Mouse (Mus musculus) neural tube, embryonic 11.5 days (tissue): Measurements from ENCODE around the gene Cntnap1. TPM values are rescaled to one million over a fixed set of nuclear protein-coding genes. Genes with fewer than 3 reads are reported as not detected.

Source experiments
- ATAC-seq: fragments of 200-750 bp; cut with Nextera tagmentation; 2 replicates; pipeline ENCODE4 v1.8.0; 2017; ENCODE audit warnings: moderate number of reproducible peaks, mild to moderate bottlenecking, moderate TSS enrichment, moderate library complexity; ENCODE audit not compliant: insufficient read depth, low FRiP score, low TSS enrichment
- DNase-seq: peaks from one replicate; pipeline ENCODE4 v3.0.0-alpha.2; 2015; ENCODE audit warnings: low spot score
- H3K27ac ChIP-seq: fragments of 300-500 bp; sonication (generic); 2 replicates; pipeline ENCODE4 v1.5.1; 2014; ENCODE audit warnings: low read depth, mild to moderate bottlenecking, low read length
- H3K27me3 ChIP-seq: fragments of 300-500 bp; sonication (generic); 2 replicates; pipeline ENCODE4 v1.6.1; 2014; ENCODE audit warnings: mild to moderate bottlenecking, low read length, mixed read lengths; ENCODE audit not compliant: control insufficient read depth, insufficient read depth
- H3K36me3 ChIP-seq: fragments of 300-500 bp; sonication (generic); 2 replicates; pipeline ENCODE4 v1.6.1; 2014; ENCODE audit warnings: mild to moderate bottlenecking, low read length, moderate library complexity, mixed read lengths; ENCODE audit not compliant: control insufficient read depth, insufficient read depth
- H3K4me1 ChIP-seq: fragments of 300-500 bp; sonication (generic); 2 replicates; pipeline ENCODE4 v1.6.1; 2014; ENCODE audit warnings: low read length, mixed read lengths; ENCODE audit not compliant: control insufficient read depth, insufficient read depth
- H3K4me2 ChIP-seq: fragments of 300-500 bp; sonication (generic); 2 replicates; pipeline ENCODE4 v1.6.1; 2014; ENCODE audit warnings: low read depth, mild to moderate bottlenecking, moderate library complexity
- H3K4me3 ChIP-seq: fragments of 300-500 bp; sonication (generic); 2 replicates; pipeline ENCODE4 v1.5.1; 2014; ENCODE audit warnings: low read depth, low read length
- H3K9ac ChIP-seq: fragments of 300-500 bp; sonication (generic); 2 replicates; pipeline ENCODE4 v1.6.1; 2014; ENCODE audit warnings: mild to moderate bottlenecking, low read length
- H3K9me3 ChIP-seq: fragments of 300-500 bp; sonication (generic); 2 replicates; pipeline ENCODE4 v1.6.1; 2016; ENCODE audit warnings: low read length; ENCODE audit not compliant: control insufficient read depth
- WGBS: fragments of 180-500 bp; shearing (Covaris S2); extraction: QIAGEN DNeasy Blood & Tissue Kit; methylation state at CpG from one replicate; pipeline ENCODE4 v1.1.7; 2014; 5-methylcytosine and 5-hydroxymethylcytosine counted together
- polyA plus RNA-seq: library from polyadenylated mRNA; unstranded; fragments of >200 nt; fragmentation: Nextera tagmentation; extraction: Ambion mirVana; gene quantifications from 2 replicates; pipeline ENCODE4 v1.2.1, GENCODE M21; 2014

Gene Cntnap1
- polyA plus RNA-seq, 1 experiment from 2014 or later, result 0.94 TPM

GRCm38 (mm10) chr11:101164677-101165580, 5.4 kb upstream of the Cntnap1 start:
- DNase-seq, result no peak
- ATAC-seq, result no peak
- H3K4me2 ChIP-seq, result no peak overlapping the region

GRCm38 (mm10) chr11:101166357-101166756, 4.0 kb upstream of the Cntnap1 start:
- Histone ChIP-seq H3K4me2 (no peak overlapping the region), H3K27ac (no peak overlapping the region), H3K4me1 (peaks cover 15% of the 10 kb centered on the region), H3K9me3 (no peaks in the 10 kb centered on the region), H3K4me3 (no peak overlapping the region), H3K9ac (no peak overlapping the region), H3K36me3 (no peaks in the 10 kb centered on the region), H3K27me3 (peaks cover 86% of the 10 kb centered on the region)
- WGBS, result 37% methylated on average over 14 of the region's 14 CpGs
- DNase-seq, result no peak
- no peak for ATAC-seq

More at GRCm38 (mm10) chr11:101164677-101165580, 5.4 kb upstream of the Cntnap1 start:
- Histone ChIP-seq H3K4me3 (no peak overlapping the region), H3K27me3 (peaks cover 81% of the 10 kb centered on the region), H3K9ac (no peak overlapping the region), H3K9me3 (no peaks in the 10 kb centered on the region), H3K27ac (no peak overlapping the region), H3K4me1 (peaks cover 10% of the 10 kb centered on the region), H3K36me3 (no peaks in the 10 kb centered on the region)
- 7% methylated on average over 35 of the region's 35 CpGs for WGBS

- no peaks in the 10 kb centered on the region for H3K9me3 ChIP-seq
- DNase-seq, result no peak
- peaks cover 81% of the 10 kb centered on the region for H3K27me3 ChIP-seq
- ATAC-seq, result no peak
- no peak overlapping the region for H3K4me3 ChIP-seq
- H3K36me3 ChIP-seq, result no peaks in the 10 kb centered on the region
- H3K9ac ChIP-seq, result no peak overlapping the region
- H3K27ac ChIP-seq, result no peak overlapping the region
- H3K4me2 ChIP-seq, result no peak overlapping the region
- peaks cover 15% of the 10 kb centered on the region for H3K4me1 ChIP-seq
- 33% methylated on average over 19 of the region's 19 CpGs for WGBS
Measured at GRCm38 (mm10) chr11:101167211-101167962, 2.9 kb upstream of the Cntnap1 start.

GRCm38 (mm10) chr11:101167963-101168300, 2.4 kb upstream of the Cntnap1 start:
- Histone ChIP-seq H3K9me3 (no peaks in the 10 kb centered on the region), H3K27ac (no peak overlapping the region), H3K4me3 (no peak overlapping the region), H3K4me1 (peaks cover 16% of the 10 kb centered on the region), H3K9ac (no peak overlapping the region), H3K27me3 (peaks cover 77% of the 10 kb centered on the region), H3K36me3 (no peaks in the 10 kb centered on the region), H3K4me2 (no peak overlapping the region)
- ATAC-seq (no peak), DNase-seq (no peak)
- 45% methylated on average over 8 of the region's 8 CpGs for WGBS

GRCm38 (mm10) chr11:101168301-101168980, 1.9 kb upstream of the Cntnap1 start:
- no peaks in the 10 kb centered on the region for H3K9me3 ChIP-seq
- ATAC-seq (no peak), DNase-seq (no peak)
- H3K27ac ChIP-seq, result no peak overlapping the region
- no peak overlapping the region for H3K9ac ChIP-seq
- peaks cover 19% of the 10 kb centered on the region for H3K4me1 ChIP-seq
- no peak overlapping the region for H3K4me3 ChIP-seq
- H3K36me3 ChIP-seq, result no peaks in the 10 kb centered on the region
- WGBS, result 58% methylated on average over 18 of the region's 18 CpGs
- no peak overlapping the region for H3K4me2 ChIP-seq
- peaks cover 77% of the 10 kb centered on the region for H3K27me3 ChIP-seq

GRCm38 (mm10) chr11:101169301-101170107, 819 bp upstream of the Cntnap1 start:
- Histone ChIP-seq H3K4me2 (peak overlapping the region; percentile 76), H3K9me3 (no peaks in the 10 kb centered on the region), H3K4me3 (peak overlapping the region; percentile 65), H3K4me1 (peaks cover 19% of the 10 kb centered on the region), H3K36me3 (no peaks in the 10 kb centered on the region), H3K27ac (no peak overlapping the region), H3K9ac (no peak overlapping the region; the same call in 1 of the 2 replicates), H3K27me3 (peaks cover 72% of the 10 kb centered on the region)
- WGBS, result 11% methylated on average over 17 of the region's 17 CpGs
- no peak for DNase-seq
- ATAC-seq, result no peak

GRCm38 (mm10) chr11:101170811-101171610, 688 bp downstream of the Cntnap1 start, which contains the start of gene Plekhh3:
Gene Plekhh3 (minus strand): TSS chr11:101171351.
- 1% methylated on average over 36 of the region's 50 CpGs for WGBS
- Histone ChIP-seq H3K27ac (peak within 1 kb of the TSS; percentile 57; the same call in 1 of the 2 replicates), H3K4me3 (peak within 1 kb of the TSS; percentile 65), H3K9me3 (no peaks in the 10 kb centered on the region), H3K27me3 (peaks cover 68% of the 10 kb centered on the region), H3K4me2 (peak within 1 kb of the TSS; percentile 76), H3K9ac (peak within 1 kb of the TSS; percentile 58), H3K4me1 (peaks cover 19% of the 10 kb centered on the region), H3K36me3 (no peaks in the 10 kb centered on the region)
- DNase-seq (peak; percentile 94), ATAC-seq (peak; percentile 96)
